Mouse (Mus musculus): ENCODE data around the gene Traf7.

DNA sequence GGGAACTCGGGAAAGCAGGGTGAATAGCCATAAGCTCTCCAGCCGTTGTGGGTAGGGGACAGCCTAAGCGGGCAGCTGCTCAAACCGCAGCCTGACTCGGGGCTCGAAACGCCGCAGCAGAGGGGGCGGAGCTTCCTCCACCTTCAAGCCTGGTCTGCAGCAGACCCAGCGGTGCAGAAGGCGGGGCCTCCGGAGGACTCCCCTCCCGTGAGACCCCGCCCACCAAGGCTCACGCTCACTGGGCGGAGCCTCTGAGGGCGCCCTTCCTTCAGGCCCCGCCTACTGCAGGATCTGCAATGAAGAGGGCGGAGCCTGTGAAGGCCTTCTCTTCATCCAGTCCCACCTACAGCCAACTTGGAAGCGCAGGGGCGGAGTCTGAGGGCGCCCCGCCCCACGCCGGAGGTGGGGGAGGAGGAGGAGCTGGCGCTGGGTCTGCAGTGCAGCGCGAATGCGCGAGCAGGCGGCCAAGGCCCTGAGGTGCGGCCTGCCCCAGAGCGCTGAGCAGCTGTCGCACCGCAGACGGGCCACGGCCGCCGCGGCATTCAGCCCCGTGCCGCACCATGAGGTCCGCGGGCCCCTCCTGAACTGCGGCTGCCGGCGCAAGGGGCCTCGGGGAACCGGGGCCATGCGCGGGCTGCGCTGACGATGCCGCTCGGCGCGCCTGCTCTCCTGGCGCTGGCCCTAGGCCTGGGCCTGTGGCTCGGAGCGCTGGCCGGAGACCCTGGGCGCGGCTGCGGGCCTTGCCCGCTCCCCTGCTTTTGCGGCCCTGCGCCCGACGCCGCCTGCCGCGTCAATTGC lies 22.1 kb upstream of the Traf7 start, which contains the start of gene Pkd1:
- no peak for TF ChIP-seq EP300 (IDR thresholded peaks at IDR 0.05; ENCODE audit: low read depth in 1 of 2, low read length in 2 of 2)
- TF ChIP-seq ZMIZ1 (IDR thresholded peaks at IDR 0.05; ENCODE audit: low read depth, low read length) = peak; percentile 88
- no peak for TF ChIP-seq CTCF (IDR thresholded peaks at IDR 0.05 in 2 of 3, conservative IDR thresholded peaks at IDR 0.05 in 1 of 3; ENCODE audit: control insufficient read depth in 1 of 3, insufficient read depth in 1 of 3, low read depth in 2 of 3, low read length in 3 of 3, poor library complexity in 1 of 3, severe bottlenecking in 1 of 3)
- TF ChIP-seq TBP (IDR thresholded peaks at IDR 0.05; ENCODE audit: low read depth, low read length) = 0 out of 2 replicates have a peak, but pooled peaks have one; percentile 55
- peak; percentile 89 to 94 for TF ChIP-seq POLR2A (IDR thresholded peaks at IDR 0.05; ENCODE audit: control insufficient read depth in 1 of 2, insufficient read depth in 1 of 2, low read depth in 1 of 2, low read length in 2 of 2, poor library complexity in 1 of 2)
- no peak for TF ChIP-seq ZNF384 (IDR thresholded peaks at IDR 0.05; ENCODE audit: low read depth, low read length)
- peak; percentile 40; the same call in 1 of the 2 replicates for TF ChIP-seq ELF1 (IDR thresholded peaks at IDR 0.05; ENCODE audit: low read depth, low read length)
- no peak for TF ChIP-seq JUND (IDR thresholded peaks at IDR 0.05; ENCODE audit: low read depth, low read length)
- peak; percentile 91 for TF ChIP-seq NELFE (IDR thresholded peaks at IDR 0.05; ENCODE audit: low read depth, low read length)
- TF ChIP-seq GATA1 (IDR thresholded peaks at IDR 0.05; ENCODE audit: low read depth, low read length) = no peak
- peak; percentile 95 for TF ChIP-seq MAZ (IDR thresholded peaks at IDR 0.05; ENCODE audit: low read depth, low read length)
